Mouse (Mus musculus) frontal cortex, postnatal 10 days (tissue): Measurements from ENCODE around the gene Mad1l1.

Experiments used
- DNase-seq, 2 experiments: peaks; one replicate each; pipeline ENCODE4 v3.0.0; 2022; ENCODE audit warnings: low spot score in 2 of 2, mixed read lengths in 1 of 2

Mad1l1 gene

DNA sequence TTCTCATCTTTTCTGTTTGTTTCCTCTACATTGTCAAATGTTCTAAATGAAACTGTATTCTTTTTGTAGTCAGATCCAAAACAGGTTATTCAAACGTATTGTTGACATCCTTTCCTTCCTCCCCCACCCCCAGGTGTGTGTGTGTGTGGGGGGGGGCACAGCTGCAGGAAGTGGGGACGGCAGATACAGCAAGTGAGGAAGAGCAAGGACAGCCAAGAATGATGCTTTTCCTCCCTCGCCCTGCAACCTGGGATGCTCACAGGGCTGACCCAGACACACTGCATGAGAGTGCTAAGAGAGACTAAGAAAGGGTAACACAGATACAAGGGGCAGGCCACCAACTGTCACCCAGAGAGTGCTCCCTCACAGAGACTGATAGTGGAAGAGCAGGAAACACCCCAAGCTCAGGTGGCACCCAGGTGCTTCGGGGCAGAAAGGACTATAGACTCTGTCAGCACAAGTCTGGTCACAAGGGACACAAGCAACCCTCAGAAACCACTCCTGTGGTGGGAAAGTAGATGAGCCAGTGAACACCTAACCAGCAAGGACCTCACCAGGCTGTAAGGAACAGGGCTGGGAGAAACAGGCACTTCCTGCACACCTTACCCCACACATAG is 105.8 kb downstream of the Mad1l1 start:
- DNase-seq = no peak

DNA sequence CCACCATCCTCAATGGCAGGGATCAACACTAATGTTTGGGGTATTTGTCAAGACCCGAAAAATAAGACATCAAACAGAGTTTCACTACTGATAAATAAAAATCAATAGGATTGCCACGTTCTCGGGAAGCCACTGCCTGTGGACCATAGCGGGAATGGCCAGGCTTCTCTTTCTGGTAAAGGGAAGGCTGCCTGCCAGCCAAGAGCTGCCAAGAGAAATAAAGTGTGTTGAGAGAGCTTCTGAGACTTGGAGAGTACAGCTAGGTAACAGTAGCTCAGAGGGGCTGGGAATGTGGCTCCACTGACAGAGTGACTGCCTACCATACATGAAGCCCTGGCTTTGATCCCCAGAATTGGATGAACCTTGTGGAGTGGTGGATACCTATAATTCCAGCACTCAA is 108.4 kb downstream of the Mad1l1 start:
- no peak for DNase-seq

DNA sequence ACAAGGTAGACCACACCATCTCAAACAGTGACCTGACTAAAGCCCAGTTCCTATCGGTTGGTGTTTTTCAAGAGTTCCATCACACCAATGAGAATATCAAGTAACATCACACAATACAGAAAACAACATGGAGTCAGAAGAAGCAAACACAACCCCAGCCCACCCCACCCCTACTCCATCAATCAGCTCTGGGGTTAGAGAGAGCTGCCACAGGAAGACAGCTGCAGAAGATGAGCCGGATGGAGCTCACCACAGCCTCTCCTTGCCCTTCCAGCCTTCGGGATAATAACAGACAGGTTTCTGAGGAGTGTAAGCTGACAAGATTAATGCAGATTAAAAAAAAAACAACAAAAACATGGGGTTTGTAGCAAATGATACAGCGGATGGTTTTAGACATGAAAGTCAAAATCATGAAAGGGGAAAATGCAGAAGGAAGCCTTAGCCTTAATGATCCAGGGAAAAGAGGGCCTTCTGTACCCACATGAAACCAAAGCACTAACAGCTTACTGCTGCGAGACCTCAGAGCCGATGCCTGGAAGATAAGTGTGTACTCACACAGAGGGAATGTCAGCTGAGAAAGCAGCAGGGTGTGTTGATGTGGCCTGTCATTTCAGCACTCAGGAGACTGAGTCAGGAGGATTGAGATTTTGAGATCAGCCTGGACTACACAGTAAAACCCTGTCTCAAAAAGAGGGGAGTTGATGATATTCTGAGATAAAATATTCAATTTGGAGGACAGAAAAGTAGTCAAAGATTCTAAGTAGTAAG is 110.8 kb downstream of the Mad1l1 start:
- DNase-seq = no peak

DNA sequence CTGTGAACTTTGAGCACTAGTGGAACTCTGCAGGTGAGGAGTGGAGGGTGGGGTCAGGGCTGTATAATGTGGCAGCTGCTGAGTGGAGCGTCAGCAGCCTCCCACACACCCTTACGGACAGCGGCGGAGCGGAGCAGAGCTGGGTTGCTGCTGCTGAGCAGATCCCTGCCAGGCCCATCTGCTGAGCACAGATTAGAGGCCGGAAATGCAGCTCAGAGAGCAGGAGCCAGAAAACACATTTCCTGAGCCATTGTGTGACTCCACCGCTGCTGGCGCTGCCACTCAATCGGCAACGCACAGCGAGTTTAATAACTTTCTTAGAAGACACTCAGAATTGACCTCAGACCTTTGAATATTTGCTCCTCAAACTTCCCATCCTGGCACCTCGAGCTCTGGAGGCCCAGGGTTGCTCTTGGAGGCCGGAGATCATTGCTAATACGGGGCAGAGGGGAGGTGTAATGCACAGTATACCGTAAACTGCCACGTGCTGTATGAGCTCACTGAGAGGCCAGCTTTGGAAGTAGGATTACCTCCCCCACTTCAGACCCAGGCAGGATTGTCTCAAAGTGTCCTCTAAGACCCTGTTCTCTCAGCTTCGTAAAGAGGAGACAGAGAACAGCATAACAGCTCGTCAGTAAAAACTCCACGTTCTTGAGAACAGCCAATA is 112.5 kb downstream of the Mad1l1 start:
- no peak for DNase-seq

DNA sequence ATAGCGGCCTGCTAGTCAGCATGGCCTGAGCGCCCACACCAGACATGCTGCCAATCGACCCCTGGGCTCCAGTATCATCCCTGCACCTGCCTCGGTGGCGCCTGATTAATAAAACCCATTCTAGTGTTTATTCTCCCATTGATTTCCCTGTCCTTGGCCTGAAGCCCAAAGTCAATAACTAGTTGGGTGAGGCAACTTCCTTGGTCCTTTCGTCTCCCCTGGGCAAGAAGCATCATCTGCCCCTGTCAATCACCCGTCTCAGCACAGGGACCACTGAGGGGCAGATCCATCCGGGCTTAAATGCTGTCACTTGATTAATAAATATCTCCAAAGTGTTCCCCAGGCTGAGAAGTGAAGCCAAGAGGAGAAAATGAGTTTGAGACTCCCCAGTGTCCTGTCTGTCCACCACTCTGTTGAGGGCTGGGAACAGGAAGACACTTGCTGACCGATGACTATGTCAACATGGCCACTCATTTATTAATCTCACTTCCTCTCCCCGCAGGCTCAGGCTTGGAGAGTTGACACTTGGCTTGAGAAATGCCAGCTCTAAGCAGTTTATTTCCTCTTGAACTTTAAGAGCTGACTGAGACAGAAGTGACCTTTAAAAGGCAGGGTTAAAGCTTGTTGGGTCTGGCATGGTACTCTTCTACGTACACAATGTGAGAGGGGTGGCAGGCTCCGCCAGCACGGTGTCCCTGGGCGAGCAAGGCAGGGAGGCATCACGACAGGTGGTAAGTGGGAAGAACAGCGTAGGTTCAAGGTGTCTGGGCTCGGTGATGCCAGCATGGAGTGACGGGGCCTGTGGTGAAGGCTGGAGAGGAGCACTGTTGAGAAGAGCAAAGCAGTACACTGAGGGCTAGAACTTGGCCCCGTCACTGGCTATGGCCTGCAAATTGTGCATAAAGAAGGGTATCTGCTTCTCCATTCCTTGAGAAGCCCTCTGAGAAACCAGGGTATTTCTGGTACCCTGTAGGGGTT is 114.3 kb downstream of the Mad1l1 start:
- DNase-seq = no peak

DNA sequence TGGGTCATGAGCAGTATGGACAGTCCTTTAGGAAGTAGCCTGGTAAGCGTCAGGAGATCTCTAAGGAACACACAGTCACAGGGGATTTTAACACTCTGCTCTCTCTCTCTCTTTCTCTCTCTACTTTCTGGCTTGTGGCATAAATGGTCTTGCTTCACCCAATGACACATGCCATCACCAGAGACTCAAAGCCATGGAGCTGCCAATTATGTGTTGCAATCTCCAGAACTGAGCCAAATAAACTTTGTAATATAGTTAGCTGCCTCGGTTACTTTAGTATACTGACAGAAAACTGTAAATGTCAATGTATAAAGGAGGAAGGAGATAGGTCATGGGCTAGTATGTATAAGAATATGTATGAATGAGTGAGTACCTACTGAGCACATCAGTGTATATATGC is 115.4 kb downstream of the Mad1l1 start:
- no peak for DNase-seq

DNA sequence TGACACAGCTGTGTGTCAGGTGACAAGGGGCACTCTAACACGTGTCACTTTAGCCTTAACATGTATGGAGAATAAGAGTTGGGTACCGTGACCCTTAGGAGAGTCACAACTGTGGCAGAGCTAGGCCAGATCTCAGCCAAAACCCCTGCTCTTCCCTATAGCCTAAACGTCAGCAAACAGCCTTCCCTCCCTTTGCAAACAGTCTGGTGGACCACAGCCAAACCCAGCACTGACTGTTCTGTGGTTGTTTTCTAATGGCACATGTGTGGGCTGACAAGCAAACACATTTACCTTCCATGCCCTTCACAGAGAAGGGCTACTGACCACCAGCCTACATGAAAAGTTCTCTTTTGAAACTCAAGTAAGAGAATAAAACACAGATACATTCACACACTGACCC is 116.9 kb downstream of the Mad1l1 start:
- no peak for DNase-seq

DNA sequence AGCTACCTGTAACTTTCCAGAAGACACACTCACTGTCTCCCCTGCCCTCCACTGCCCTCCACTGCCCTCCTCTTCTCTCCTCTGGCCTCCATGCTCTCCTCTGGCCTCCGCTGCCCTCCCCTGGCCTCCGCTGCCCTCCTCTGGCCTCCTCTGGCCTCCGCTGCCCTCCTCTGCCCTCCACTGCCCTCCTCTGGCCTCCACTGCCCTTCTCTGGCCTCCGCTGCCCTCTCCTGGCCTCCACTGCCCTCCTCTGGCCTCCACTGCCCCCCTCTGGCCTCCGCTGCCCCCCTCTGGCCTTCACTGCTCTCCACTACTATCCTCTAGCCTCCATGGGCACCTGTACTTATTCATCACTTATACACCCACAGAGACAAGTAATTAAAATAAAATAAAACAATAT is 117.3 kb downstream of the Mad1l1 start:
- no peak for DNase-seq

DNA sequence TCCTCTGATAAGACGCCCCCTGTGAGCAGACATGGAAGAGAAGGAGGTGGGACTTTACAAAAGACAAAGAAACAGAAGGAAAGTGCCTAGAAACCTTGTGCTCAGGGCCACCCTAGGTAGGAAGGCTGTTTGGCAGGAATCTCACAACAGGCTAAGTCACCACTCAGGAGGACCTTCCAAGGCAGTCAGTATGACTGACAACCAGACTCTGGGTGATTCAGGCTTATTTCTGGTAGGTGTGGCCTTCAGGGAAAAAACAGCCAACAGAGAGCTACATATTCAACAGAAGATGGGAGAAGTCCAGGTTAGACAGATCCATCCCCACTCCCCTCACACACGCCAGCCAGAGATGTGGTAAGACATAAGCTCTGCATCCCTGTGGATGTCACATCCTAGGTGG is 118.9 kb downstream of the Mad1l1 start:
- no peak for DNase-seq

DNA sequence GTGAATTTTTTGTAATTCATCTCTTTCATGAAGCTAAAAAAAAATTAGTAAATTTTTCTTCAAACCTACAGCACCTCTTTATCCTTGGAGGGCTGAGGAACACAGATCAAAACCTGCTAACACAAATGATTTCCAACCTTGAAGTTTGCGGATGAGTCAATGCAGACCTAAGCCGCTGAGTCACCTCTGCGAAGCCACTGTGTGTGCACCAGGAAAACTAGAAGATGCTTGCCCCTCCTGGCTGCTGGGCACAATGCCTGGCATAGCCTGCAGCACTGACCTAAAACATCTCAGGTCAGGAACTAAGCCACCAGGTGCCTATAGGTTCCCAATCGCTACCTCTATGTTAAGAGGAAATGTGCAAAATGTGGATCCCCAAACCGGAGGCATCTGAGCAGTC is 119.8 kb downstream of the Mad1l1 start:
- no peak for DNase-seq

DNA sequence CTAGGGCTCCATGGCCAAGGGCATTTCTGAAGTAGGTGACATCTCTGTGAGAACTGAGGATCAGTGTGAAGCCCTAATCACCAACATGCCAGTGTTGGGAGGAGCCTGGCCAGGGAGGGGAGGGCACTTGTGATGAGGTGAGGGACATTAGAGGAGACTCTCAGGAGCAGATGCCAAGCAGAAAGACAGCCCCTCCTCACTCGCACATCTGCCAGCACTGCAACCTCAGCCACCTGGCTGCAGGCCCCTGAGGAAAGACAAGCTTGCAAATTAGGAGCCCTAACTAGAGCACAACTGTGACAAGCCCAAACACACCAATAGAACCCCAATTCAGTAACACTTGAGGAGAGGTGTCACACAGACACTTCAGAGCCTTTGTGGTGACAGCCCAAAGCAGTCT is 120.2 kb downstream of the Mad1l1 start:
- DNase-seq = no peak

DNA sequence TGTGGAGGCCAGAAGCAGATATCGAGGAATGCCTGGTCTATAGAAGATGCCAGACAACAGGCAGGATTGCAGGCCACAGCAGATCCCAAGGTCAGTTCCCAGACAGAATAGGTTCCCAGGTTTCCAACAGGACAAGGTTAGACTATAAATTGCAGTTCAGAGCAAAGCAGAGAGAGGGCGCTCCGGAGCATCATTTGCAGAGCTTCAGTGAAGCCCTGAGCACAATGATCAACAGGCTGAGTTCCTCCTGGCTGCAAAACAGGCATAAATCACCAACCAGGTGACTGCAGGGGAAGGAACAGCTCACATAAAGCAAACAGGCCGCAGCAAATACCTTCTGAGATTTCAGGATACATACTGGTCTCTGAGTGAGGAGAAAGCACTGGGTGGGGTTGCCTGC is 123.6 kb downstream of the Mad1l1 start:
- peak; percentile 37 to 69 for DNase-seq

DNA sequence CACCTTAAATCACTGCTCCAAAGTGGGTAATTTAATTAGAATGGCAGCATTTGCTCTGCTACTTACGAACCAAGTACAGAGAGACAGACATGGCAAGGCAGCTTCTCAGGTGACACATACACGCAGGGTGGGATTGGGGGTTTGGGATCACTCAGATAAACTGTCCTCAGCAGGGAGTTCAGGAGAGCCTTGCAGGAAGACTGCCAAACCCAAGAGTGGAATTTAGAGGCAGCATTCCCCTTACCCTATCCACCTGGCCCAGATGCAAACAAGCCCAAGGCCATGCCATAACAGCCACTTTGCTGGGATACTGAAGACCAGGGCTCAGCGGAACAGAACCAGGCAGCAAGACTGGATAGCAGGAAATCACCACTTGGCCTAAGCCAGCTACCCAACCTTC is 124.9 kb downstream of the Mad1l1 start:
- no peak for DNase-seq

DNA sequence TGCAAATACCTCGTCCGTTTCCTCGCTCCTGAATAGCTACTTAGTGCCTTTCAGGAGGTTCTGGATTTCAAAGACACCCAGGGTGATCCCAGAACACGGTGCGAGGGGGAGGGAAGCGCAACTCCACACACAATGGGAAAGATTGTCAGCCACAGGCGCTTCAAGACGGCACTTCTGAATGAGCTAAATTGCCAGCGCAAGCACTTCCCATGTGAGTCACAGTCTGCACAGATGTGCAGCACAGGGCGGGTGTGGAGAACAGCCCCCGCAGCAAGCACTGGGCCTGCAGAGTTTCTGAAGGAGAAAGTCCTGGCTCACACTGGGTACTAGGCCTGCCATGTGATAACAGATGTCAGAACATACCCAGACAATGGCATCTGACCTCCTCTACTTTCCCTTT is 127.2 kb downstream of the Mad1l1 start:
- DNase-seq = peak; percentile 47 to 48

DNA sequence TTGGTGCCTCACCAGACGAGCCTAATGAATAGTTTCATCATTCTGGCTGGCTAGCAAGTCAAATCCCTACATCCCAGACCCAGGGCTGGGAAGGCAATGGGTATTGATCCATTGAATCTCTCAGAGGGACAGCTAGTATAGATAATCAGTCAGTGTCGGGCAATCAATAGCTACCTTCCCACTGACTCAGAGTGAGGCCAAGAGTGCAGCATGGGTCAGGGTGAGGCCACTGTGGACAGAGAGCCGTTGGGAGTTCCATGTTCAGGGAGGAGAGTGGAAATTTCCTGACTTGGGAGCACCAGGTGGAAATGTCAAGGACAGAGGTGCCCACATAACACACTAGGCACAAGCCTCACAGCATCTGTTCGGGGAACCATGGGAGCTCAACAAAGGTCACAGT is 129.8 kb downstream of the Mad1l1 start:
- no peak for DNase-seq

DNA sequence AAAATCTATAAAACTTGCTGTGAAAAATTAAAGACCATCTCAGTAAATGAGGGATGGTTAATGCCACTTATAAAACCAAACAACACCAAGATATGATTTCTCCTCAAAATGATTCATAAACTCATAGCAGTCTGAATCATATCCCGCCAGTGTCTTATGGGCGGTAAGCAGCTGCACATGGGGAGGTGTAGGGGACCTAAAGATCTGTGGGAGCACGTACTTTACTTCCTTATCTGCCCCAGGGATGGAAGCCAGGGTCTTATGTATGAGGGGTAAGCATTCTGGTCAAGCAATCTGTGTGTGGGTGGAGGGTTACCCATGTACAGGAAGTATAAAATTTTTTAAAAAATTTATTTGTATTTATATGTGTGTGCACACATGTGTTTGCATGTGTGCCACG is 135.0 kb downstream of the Mad1l1 start:
- DNase-seq = no peak

DNA sequence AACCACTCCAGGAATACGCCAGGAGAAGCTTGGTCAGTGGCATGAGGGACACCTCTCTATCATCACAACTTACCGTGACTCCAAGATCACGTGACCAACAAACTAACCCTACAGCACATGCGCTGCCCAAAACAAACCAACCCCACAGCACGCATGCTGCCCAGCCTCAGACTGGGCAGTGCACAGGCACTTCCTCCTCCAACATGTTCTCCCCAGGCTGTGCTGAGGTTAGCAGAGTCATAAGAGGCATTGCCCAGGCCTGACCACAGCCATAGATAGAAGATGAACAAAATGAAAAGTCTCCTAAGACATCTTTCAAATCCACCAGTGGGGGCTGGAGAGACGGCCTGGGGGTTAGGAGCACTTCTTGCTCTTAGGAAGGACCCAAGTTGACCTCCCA is 135.6 kb downstream of the Mad1l1 start:
- no peak for DNase-seq

DNA sequence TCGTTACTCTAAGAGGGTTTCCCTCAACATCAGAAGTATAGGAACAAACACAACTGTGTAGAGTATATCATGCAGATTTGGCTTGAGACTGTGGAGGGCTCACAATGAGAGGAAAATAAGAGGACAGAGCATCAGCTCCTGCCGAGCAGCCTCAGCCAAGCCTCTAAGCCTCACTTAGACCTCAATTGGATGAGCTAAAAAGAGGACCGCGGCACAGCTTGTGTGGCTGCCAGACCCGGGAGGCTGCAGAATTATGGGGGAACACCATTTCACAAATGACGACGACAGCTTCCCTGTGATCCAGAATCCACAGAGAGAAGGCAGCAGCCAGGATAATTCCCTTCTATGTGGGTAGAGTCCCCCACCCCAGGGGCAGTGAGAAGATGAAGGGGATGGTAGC is 138.0 kb downstream of the Mad1l1 start:
- DNase-seq = no peak

DNA sequence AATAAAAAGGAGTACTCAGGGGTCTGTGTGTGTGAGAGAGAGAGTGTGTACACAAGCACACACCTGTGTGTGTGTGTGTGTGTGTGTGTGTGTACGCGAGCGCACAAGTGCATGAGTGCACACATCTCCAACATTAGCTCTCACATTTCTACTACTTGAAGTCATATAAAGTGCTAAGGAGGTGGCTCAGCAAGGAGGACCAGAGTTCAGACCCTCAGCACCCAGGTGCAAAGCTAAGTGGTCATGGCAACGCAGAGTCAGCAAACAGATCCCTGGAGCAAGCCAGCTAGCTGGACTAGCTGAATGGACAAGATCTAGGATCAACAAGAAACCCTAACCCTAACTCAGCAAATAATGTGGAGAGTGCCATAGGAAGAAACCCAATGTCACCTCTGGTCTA is 139.0 kb downstream of the Mad1l1 start:
- no peak for DNase-seq

DNA sequence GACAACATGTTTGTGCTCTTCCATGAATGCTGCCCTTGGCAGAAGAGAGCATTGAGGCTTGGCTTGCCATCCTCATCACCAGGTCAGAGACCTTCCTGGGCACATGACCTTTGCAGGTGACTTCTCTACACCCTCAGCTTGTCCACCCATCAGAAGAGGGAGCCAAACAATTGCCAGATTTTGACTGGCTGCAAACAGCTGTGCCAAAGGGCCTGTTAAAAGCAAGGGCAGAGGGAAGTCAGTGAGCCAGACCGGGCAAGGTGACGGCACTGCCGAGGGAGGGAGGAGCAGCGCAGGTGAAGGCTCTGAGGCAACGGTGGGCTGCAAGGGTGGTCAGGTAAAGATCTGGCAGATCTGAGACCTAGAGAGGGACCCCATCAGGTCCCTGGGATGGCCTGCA is 141.3 kb downstream of the Mad1l1 start:
- DNase-seq = no peak

DNA sequence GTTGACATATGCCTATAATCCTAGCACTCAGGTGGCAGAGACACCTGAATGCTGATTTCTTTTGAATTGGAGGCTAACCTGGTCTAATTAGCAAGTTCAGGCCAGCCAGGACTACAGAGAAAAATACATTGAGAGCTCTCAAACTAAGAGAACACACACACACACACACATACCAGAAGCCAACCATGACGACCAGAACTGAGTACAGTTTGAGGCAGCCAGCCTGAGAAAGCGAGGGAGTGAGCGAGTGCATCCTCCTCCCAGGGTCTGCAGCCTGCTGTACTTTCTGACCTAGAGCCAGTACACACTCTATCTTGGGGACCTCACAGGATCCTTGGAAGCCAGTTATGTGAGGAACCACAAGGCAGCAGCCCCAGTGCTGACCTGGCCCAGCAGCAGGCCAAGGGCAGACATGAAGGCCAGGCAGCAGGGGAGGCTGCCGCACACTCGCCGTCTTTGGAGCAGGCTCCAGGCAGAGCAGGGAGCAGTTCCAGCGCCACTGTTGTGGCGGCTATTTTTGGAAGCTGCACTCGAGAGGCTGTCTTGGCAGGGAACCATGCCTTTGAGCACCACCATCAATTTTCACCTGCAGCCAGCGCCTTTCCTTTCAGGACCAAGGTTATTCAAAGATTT is 143.2 kb downstream of the Mad1l1 start:
- no peak for DNase-seq

DNA sequence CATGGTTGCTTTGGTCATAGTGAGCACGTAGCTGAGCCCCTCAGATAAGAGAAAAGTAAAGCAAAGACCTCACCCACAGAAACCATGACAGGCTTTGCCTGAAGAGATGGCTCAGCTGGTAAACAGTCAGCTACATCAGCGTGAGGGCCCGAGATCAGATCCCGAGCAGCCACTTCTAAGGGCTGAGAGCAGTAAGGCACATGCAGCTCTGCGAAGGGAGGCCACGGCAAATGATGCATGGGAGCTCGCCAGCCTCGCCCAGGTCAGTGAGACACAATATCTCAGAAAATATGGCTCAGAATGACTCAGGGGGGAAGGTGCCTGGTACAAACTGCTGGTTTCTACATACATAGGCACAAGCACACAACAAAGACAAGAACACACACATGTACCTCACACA is 143.8 kb downstream of the Mad1l1 start:
- DNase-seq = no peak
